Mouse (Mus musculus) kidney, postnatal 25 days (tissue): ENCODE results near the gene Epo.

Experiments used
- DNase-seq, 2 experiments: peaks; one replicate each; pipeline ENCODE4 v3.0.0; 2021; ENCODE audit warnings: mixed read lengths in 2 of 2

Epo gene

GRCm38 (mm10) chr5:137519691-137520550 is 13.1 kb downstream of the Epo start:
- no peak for DNase-seq

- no peak for DNase-seq
These were observed 14.6 kb downstream of the Epo start, which contains the start of gene Gigyf1 for GRCm38 (mm10) chr5:137518436-137518835. TSS of gene Gigyf1 (plus strand) at chr5:137518548.

GRCm38 (mm10) chr5:137514811-137515210 is 18.2 kb downstream of the Epo start:
- DNase-seq = no peak

- DNase-seq = peak in 1 of 2 experiments; percentile 40
These were observed 18.9 kb downstream of the Epo start for GRCm38 (mm10) chr5:137513951-137514721.

- peak; percentile 38 to 60 for DNase-seq
These were observed 19.9 kb downstream of the Epo start for GRCm38 (mm10) chr5:137512847-137513794.

GRCm38 (mm10) chr5:137511706-137512105 is 21.3 kb downstream of the Epo start:
- no peak for DNase-seq

- DNase-seq = no peak
These were observed 22.3 kb downstream of the Epo start for GRCm38 (mm10) chr5:137510573-137511390.

- DNase-seq = peak; percentile 86 to 90
These were observed 23.0 kb downstream of the Epo start for GRCm38 (mm10) chr5:137510014-137510501.

- peak in 1 of 2 experiments; percentile 32 for DNase-seq
These were observed 29.0 kb downstream of the Epo start for GRCm38 (mm10) chr5:137504041-137504440.

GRCm38 (mm10) chr5:137502667-137503110 is 30.4 kb downstream of the Epo start:
- DNase-seq = peak; percentile 89 to 95

- peak; percentile 99 to 100 for DNase-seq
These were observed 31.1 kb downstream of the Epo start, which contains the start of gene Pop7 for GRCm38 (mm10) chr5:137501709-137502666. TSS of gene Pop7 (minus strand) at chr5:137502518.

GRCm38 (mm10) chr5:137500186-137500585 is 32.9 kb downstream of the Epo start:
- no peak for DNase-seq

GRCm38 (mm10) chr5:137493831-137494230 is 39.2 kb downstream of the Epo start:
- peak; percentile 15 to 64 for DNase-seq

- peak; percentile 63 to 78 for DNase-seq
These were observed 41.5 kb downstream of the Epo start for GRCm38 (mm10) chr5:137491559-137491958.

GRCm38 (mm10) chr5:137487616-137488015 is 45.4 kb downstream of the Epo start:
- peak in 1 of 2 experiments; percentile 14 for DNase-seq

- no peak for DNase-seq
These were observed 47.2 kb downstream of the Epo start for GRCm38 (mm10) chr5:137485851-137486155.

- DNase-seq = no peak
These were observed 47.8 kb downstream of the Epo start for GRCm38 (mm10) chr5:137485071-137485850.

- DNase-seq = peak; percentile 8 to 41
These were observed 51.1 kb downstream of the Epo start for GRCm38 (mm10) chr5:137481897-137482296.

- DNase-seq = peak; percentile 84 to 91
These were observed 51.9 kb downstream of the Epo start for GRCm38 (mm10) chr5:137481138-137481537.
